In the genomic region with DNA sequence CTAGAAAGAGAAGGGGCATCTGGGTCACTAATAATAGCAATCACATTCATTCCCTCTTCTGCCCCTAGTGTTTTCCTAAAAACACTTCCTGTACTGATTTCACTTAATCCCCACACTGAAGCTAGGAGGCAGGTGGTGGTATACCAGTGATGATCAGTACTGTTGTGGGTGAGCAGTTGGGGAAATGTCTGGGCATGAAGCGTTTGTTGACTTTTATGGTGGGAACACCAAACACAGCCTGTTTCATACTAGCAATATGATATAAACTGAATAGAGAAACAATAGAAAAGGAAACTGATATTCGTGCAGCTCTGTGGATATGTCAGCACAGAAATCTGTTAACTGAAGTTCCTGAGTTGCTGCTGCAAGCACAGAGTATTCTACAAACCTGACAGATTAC, we compare ENCODE assay signal across 15 mouse cellular contexts.
"Had no signal": no experiment of that assay in that cellular context is flagged by ENCODE, and none has a peak within 500 bp of the region (broad histone marks: within the 10 kb centered on the region; RNA-seq: fewer than 3 reads in every experiment).

No protein-coding gene starts in this region.

- H3K4me3 ChIP-seq: limb, embryonic 12.5 days; liver, embryonic 13.5 days; lung, embryonic 15.5 days; megakaryocyte, embryonic 14.5 days; midbrain, embryonic 15.5 days had no signal

- DNase-seq: kidney, adult 11 months; kidney, adult 9 months; liver; liver, embryonic 13.5 days; liver, postnatal 0 days; lung, postnatal 14 days; right cerebral cortex, adult 18-20 months; right cerebral cortex, postnatal 25 days; thymus, postnatal 36 days had no signal

- H3K27ac ChIP-seq: limb, embryonic 12.5 days; liver, embryonic 13.5 days; lung, embryonic 15.5 days; macrophage; midbrain, embryonic 15.5 days had no signal

- H3K9ac ChIP-seq: limb, embryonic 12.5 days; liver, embryonic 13.5 days; liver, postnatal 0 days; lung, embryonic 15.5 days; midbrain, embryonic 15.5 days had no signal

- H3K4me1 ChIP-seq: liver, embryonic 13.5 days; lung, embryonic 15.5 days; megakaryocyte, embryonic 14.5 days; midbrain, embryonic 15.5 days had no signal

- ATAC-seq: liver, postnatal 0 days; midbrain, embryonic 15.5 days had no signal

- H3K4me2 ChIP-seq: limb, embryonic 12.5 days; liver, embryonic 13.5 days; lung, embryonic 15.5 days; midbrain, embryonic 11.5 days; midbrain, embryonic 15.5 days had no signal

- H3K27me3 ChIP-seq: liver, embryonic 13.5 days; lung, embryonic 15.5 days; megakaryocyte, embryonic 14.5 days; midbrain, embryonic 15.5 days had no signal

- H3K9me3 ChIP-seq: limb, embryonic 12.5 days; liver, embryonic 13.5 days; lung, embryonic 15.5 days; megakaryocyte, embryonic 14.5 days; midbrain, embryonic 15.5 days had no signal

- H3K36me3 ChIP-seq: limb, embryonic 12.5 days; liver, embryonic 13.5 days; lung, embryonic 15.5 days; midbrain, embryonic 15.5 days had no signal
